Mouse (Mus musculus) urinary bladder, postnatal 0 days (tissue): Measurements from ENCODE around the gene Ankrd11. TPM values are rescaled to one million over a fixed set of nuclear protein-coding genes. Genes with fewer than 3 reads are reported as not detected.

Source experiments
- polyA plus RNA-seq: library from polyadenylated mRNA; unstranded; fragments of >200 nt; fragmentation: Nextera tagmentation; extraction: Ambion mirVana; gene quantifications from 2 replicates; pipeline ENCODE4 v1.2.1, GENCODE M21; 2015

The Ankrd11 gene
- polyA plus RNA-seq, result 28.0 and 35.4 TPM in 2 replicates

DNA sequence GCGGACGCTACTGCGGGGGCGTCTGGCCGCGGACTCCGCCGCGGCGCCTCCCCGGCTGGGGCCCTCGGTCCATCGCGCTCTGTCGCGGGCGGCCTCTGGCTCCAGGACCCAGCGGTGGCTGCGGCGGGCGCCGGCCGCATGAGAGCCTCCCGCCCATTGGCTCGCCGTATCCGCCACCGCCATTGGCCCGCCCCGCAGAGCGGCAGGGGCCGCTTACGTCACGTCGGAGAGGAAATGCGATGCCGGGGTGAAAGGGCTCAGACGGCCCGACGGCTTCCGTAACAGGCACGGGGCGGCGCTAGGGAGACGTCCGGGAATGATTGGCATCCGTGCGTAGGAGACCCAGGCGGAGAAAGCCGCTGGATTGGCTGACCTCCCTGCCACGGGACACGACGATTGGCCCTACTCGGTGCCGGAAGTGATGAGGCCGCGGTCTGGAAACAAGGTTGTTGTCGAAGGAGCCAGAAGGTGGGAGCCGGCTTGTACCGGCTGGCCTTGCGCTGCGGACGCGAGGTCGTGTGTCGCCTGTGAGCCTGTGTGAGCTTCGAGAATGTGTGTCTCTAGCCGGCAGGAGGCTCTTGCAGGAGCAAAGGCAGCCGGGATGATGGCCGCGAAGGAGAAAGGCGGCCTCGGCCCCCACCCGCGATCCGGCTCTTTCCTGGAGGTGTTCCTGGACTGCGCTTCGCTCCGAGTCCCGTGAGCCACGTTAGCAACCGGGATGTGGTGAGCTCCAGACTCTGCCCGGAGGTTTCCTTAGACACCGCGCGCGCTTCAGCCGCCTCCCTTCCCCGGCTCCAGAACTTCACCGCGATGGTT, at the start of gene Ankrd11:
Gene Ankrd11, minus strand, starts transcription at position 120 of the 816 bp plus-strand sequence.

GRCm38 (mm10) chr8:123062721-123063120, 20.6 kb upstream of the Ankrd11 start, which contains the start of gene Spg7:
TSS of gene Spg7 (plus strand) at chr8:123062942.

DNA sequence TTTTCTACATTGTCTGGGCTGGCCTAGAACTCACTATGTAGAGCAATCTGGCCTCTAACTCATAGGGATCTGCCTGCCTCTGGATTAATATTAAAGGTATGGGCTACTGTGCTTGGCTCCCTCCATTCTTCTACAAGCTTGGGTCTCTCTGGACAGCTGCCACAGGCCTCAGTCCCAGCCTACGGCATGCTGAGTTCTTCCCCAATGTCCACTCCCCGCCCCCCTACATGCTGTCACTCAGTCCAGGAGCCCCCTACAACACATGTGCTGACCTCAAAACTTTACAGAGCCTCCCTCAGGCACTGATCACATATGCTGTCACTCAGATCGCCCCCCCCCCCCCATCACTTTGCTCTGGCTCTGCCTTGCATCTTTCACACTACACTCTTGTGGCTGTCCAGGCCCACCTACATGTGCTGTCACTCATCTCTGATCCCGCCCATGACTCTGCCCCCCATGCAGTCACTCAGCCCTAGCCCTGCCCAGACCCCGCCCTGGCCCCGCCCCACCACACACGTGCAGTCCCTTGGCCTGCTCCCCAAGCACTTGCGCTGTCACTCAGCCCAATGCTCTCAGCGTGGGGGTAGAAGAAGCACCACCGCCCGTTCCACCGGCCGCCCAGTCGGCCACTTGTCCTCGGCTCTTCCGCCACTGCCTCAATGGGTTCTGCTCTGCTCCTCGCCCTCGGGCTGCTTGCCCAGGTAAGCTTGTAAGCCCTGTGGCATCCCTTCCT, 194.1 kb downstream of the Ankrd11 start, which contains the start of gene Cdh15:
Gene Cdh15, plus strand, starts transcription at position 138 of the 733 bp plus-strand sequence.

Other genes with a start within 250 kb of the Ankrd11 start
- 0.04 and 0.06 TPM in 2 replicates for gene Cdh15, start 194.3 kb downstream of the Ankrd11 start, polyA plus RNA-seq
- 32.6 and 37.3 TPM in 2 replicates for gene Spg7, start 20.7 kb upstream of the Ankrd11 start, polyA plus RNA-seq
- gene Rpl13, start 60.1 kb upstream of the Ankrd11 start, polyA plus RNA-seq, result 1,489 and 1,511 TPM in 2 replicates
- 1.3 and 1.9 TPM in 2 replicates for gene Cpne7, start 75.1 kb upstream of the Ankrd11 start, polyA plus RNA-seq
- gene Sult5a1, start 116.0 kb upstream of the Ankrd11 start, polyA plus RNA-seq, result 6.2 and 6.5 TPM in 2 replicates
- gene Dpep1, start 144.0 kb upstream of the Ankrd11 start, polyA plus RNA-seq, result 53.3 and 55.8 TPM in 2 replicates
- gene Chmp1a, start 170.5 kb upstream of the Ankrd11 start, polyA plus RNA-seq, result 123 and 124 TPM in 2 replicates
- gene Spata33, start 170.6 kb upstream of the Ankrd11 start, polyA plus RNA-seq, result 2.5 and 2.9 TPM in 2 replicates
- gene Cdk10, start 182.6 kb upstream of the Ankrd11 start, polyA plus RNA-seq, result 16.7 and 17.7 TPM in 2 replicates
- gene Spata2l, start 194.0 kb upstream of the Ankrd11 start, polyA plus RNA-seq, result 1.9 and 2.7 TPM in 2 replicates
- gene Zfp276, start 211.9 kb upstream of the Ankrd11 start, polyA plus RNA-seq, result 10.5 and 11.0 TPM in 2 replicates
- gene Vps9d1, start 212.1 kb upstream of the Ankrd11 start, polyA plus RNA-seq, result 18.2 and 18.4 TPM in 2 replicates